Mouse (Mus musculus) liver, embryonic 14.5 days (tissue): ENCODE data around the gene Parn. TPM values are rescaled to one million over a fixed set of nuclear protein-coding genes. Genes with fewer than 3 reads are reported as not detected.

Experiments
- ATAC-seq: fragments of 200-750 bp; cut with Nextera tagmentation; 2 replicates; pipeline ENCODE4 v1.8.0; 2017; ENCODE audit warnings: moderate number of reproducible peaks, mild to moderate bottlenecking, moderate library complexity; ENCODE audit not compliant: insufficient read depth
- DNase-seq, 3 experiments: peaks; one replicate each; pipeline ENCODE4 v3.0.0-alpha.2; 2012 to 2013; ENCODE audit warnings: low read depth in 3 of 3, low spot score in 3 of 3
- H3K27ac ChIP-seq: fragments of 300-500 bp; sonication (generic); 2 replicates; pipeline ENCODE4 v1.5.1; 2014; ENCODE audit warnings: moderate library complexity, mild to moderate bottlenecking, control low read depth, inconsistent platforms
- H3K27me3 ChIP-seq: fragments of 300-500 bp; sonication (generic); 2 replicates; pipeline ENCODE4 v1.6.1; 2014; ENCODE audit warnings: mild to moderate bottlenecking, low read length, moderate library complexity; ENCODE audit not compliant: control insufficient read depth, insufficient read depth
- H3K36me3 ChIP-seq: fragments of 300-500 bp; sonication (generic); replicated peaks from 2 replicates; pipeline ENCODE4 v1.6.1; 2014; ENCODE audit warnings: low read depth; ENCODE audit not compliant: control insufficient read depth, insufficient read depth
- H3K4me1 ChIP-seq, 2 experiments: fragments of 200-500 bp in 1 of 2; fragments of 300-500 bp in 1 of 2; sonication (generic) in 1 of 2; replicated peaks; 2 replicates each; pipeline ENCODE4 v1.6.1; 2012 to 2014; ENCODE audit warnings: antibody characterized with exemption in 1 of 2, inconsistent platforms in 1 of 2, low read length in 1 of 2; ENCODE audit not compliant: control insufficient read depth in 2 of 2, insufficient read depth in 2 of 2
- H3K4me2 ChIP-seq: fragments of 300-500 bp; sonication (generic); 2 replicates; pipeline ENCODE4 v1.6.1; 2014; ENCODE audit warnings: low read depth, mild to moderate bottlenecking, control low read depth, moderate library complexity
- H3K4me3 ChIP-seq, 2 experiments: fragments of 200-500 bp in 1 of 2; fragments of 300-500 bp in 1 of 2; sonication (generic) in 1 of 2; 2 replicates each; pipeline ENCODE4 v1.5.1; 2012 to 2014; ENCODE audit warnings: low read depth in 2 of 2, low read length in 2 of 2, mild to moderate bottlenecking in 2 of 2, control low read depth in 1 of 2, inconsistent platforms in 1 of 2, moderate library complexity in 1 of 2; ENCODE audit not compliant: insufficient read depth in 1 of 2
- H3K9ac ChIP-seq: fragments of 300-500 bp; sonication (generic); replicated peaks from 2 replicates; pipeline ENCODE4 v1.6.1; 2014; ENCODE audit warnings: mild to moderate bottlenecking, control low read depth, moderate library complexity
- H3K9me3 ChIP-seq: fragments of 300-500 bp; sonication (generic); 2 replicates; pipeline ENCODE4 v1.6.1; 2016; ENCODE audit warnings: low read length, mixed read lengths; ENCODE audit not compliant: control insufficient read depth
- CTCF ChIP-seq: IDR thresholded peaks from 2 replicates; pipeline ENCODE4 v1.5.1; 2016; ENCODE audit warnings: antibody characterized with exemption, low read depth, control low read depth
- EP300 ChIP-seq: IDR thresholded peaks from 2 replicates; pipeline ENCODE4 v1.6.1; 2016; ENCODE audit warnings: antibody characterized with exemption, low read depth
- WGBS: fragments of 180-500 bp; shearing (Covaris S2); extraction: QIAGEN DNeasy Blood & Tissue Kit; methylation state at CpG from one replicate; pipeline ENCODE4 v1.1.7; 2014; ENCODE audit not compliant: insufficient replicate concordance; 5-methylcytosine and 5-hydroxymethylcytosine counted together
- polyA plus RNA-seq, 2 experiments: library from polyadenylated mRNA; depleted of rRNA in 1 of 2; stranded (reverse) in 1 of 2; unstranded in 1 of 2; fragments of >200 nt; fragmentation: Nextera tagmentation in 1 of 2; extraction: Ambion mirVana in 1 of 2; gene quantifications; 2 replicates each; pipeline versions ENCODE4 v1.2.1 to v1.2.3; 2012 to 2014

Gene Parn
- polyA plus RNA-seq, 2 experiments: 7.1 to 12.9 TPM

DNA sequence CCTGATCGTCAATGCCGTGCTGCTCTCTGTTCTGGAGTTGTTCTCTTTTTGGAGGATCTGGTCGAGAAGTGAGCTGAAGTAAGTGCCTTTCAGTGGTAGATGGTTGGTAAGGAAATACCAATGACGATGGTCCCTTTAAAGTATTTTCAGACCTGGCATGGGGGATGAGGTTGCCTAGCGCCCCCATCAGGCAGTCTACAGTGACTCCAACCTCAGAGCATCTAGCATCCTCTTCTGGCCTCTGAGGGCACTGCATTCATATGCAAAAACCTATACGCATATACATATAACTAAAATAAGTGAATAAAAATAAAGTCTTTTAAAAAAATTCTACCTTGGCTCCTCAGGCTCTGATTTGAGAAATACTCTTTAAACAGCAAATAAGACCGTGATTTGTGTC, 31.0 kb upstream of the Parn start:
- H3K36me3 ChIP-seq: peaks cover 12% of the 10 kb centered on the region
- no peaks in the 10 kb centered on the region for H3K27me3 ChIP-seq
- H3K9ac ChIP-seq: no peak overlapping the region
- TF ChIP-seq CTCF (peak; percentile 48), EP300 (no peak)
- DNase-seq (no peak), ATAC-seq (no peak)
- 82% methylated on average over 7 of the region's 7 CpGs for WGBS
- no peak overlapping the region for H3K4me3 ChIP-seq
- no peak overlapping the region for H3K4me2 ChIP-seq
- no peak overlapping the region for H3K27ac ChIP-seq
- H3K9me3 ChIP-seq: no peaks in the 10 kb centered on the region
- no peaks in the 10 kb centered on the region for H3K4me1 ChIP-seq

DNA sequence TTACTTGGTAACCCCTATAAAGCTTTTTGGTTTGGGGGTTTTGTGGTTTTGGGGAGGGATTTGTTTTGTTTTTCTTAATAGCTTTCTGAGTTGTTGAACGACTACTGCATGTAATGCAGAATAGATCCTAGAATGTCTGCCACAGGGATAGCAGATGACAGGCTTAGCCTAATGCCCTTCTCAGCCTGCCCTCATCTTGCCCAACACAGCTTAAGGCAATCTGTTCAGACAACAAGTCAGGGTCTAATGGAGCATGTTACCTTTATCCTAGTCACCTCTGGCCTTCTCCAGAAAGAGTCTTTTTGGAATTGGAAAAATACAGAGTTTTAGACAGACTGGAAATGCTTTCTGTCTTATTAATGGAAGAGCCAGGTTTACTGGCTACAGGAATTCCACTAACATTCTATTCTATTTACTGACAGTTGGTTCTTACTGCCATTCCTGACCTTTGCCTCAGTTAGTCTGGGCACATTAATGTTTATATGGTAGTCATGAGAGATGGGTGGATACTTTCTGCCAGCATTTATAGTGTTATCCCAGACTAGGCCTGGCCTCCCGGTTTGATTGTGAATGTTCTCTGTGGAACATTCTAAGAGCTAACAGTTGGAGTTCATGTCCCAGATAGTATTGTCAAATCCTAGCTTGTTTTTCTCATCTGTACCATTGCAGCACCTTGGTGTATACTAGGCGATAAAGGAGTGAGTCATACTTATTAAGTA, 10.8 kb upstream of the Parn start:
- ATAC-seq: no peak
- Histone ChIP-seq H3K9me3 (no peaks in the 10 kb centered on the region), H3K36me3 (peaks cover 10% of the 10 kb centered on the region), H3K27ac (no peak overlapping the region), H3K9ac (no peak overlapping the region), H3K4me3 (no peak overlapping the region), H3K27me3 (no peaks in the 10 kb centered on the region), H3K4me2 (no peak overlapping the region), H3K4me1 (no peaks in the 10 kb centered on the region)
- 83% methylated on average over 3 of the region's 3 CpGs for WGBS
- no peak for TF ChIP-seq EP300
- TF ChIP-seq CTCF: no peak
- no peak for DNase-seq

DNA sequence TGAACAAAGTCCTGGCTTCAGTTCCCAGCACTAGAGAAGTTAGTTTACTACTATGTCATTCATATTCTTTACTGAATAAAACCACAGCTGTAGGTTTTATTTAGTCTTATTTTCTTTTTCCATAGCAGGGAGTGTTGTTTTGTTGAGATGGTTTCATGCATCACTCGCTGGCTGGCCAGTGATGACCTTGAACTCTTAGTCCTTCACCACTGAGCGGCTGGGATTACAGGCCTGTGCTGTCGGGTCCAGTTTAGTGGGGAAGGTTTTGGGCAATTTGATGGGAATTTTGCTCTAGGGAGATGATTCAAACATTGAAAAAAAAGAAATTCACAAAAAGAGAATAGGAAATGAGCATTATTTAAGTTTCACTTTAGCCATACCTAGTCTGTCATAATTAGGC, 6.5 kb upstream of the Parn start:
- H3K4me3 ChIP-seq: no peak overlapping the region
- ATAC-seq (no peak), DNase-seq (no peak)
- no peaks in the 10 kb centered on the region for H3K27me3 ChIP-seq
- peaks cover 10% of the 10 kb centered on the region for H3K36me3 ChIP-seq
- TF ChIP-seq CTCF: no peak
- no peak for TF ChIP-seq EP300
- no peaks in the 10 kb centered on the region for H3K9me3 ChIP-seq
- peaks cover 5 to 13% of the 10 kb centered on the region in 2 experiments; a peak in 3 of 4 replicates for H3K4me1 ChIP-seq
- WGBS: 67% methylated on average over 3 of the region's 3 CpGs
- H3K27ac ChIP-seq: no peak overlapping the region
- no peak overlapping the region for H3K4me2 ChIP-seq
- H3K9ac ChIP-seq: no peak overlapping the region

DNA sequence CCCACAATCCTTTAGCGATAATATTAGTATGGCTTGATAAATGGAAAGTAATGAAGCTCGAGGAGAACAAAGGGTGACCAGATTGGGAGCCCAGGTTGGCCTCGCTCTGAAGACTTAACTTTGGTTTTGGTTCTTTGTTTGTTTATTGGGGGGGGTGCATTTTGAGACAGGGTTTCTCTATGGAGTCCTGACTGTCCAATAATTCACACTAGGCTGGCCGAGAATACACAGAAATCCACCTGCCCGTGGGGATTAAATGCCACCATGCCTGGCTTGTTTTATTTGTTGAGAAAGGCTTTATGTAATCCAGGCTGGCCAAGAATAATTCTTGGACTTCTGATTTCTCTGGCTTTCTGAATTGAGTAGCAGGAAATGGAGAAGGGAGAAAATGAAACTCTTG, 5.1 kb upstream of the Parn start:
- no peak for DNase-seq
- Histone ChIP-seq H3K27me3 (no peaks in the 10 kb centered on the region), H3K9ac (no peak overlapping the region), H3K4me1 (peaks cover 16 to 24% of the 10 kb centered on the region in 2 experiments), H3K27ac (no peak overlapping the region), H3K4me3 (peak overlapping the region in 1 of 2 experiments; percentile 79; a peak in 2 of 4 replicates), H3K36me3 (peaks cover 10% of the 10 kb centered on the region), H3K4me2 (peak overlapping the region; percentile 88), H3K9me3 (no peaks in the 10 kb centered on the region)
- no peak for ATAC-seq
- TF ChIP-seq CTCF (no peak), EP300 (no peak)
- WGBS: 66% methylated on average over 5 of the region's 5 CpGs

DNA sequence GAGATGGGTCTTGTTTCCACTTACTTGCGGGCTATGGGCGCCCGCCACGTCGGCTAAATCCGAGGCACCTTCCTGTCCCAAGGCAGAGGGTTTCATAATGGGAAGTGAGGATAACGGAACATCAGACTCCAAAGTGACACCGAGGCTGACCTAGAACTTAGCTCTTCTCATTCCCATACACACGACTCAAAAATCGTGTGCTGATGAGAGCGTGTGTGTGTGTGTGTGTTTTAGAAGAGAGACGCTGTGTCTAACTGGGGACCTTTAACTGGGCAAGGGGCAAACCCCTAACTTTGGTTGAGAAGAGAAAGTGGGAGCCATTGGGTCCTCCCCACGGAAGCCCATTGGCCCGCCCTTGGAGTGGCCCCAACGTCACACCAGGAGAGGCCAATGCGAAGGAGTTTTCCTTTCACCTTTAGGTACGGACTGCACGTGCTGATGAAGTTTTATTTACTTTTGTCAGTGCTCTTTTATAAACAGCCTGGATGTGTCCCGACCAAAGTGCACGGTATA, 4.5 kb upstream of the Parn start:
- H3K4me3 ChIP-seq: peak overlapping the region; percentile 79 to 96
- peak overlapping the region; percentile 88 for H3K4me2 ChIP-seq
- ATAC-seq: peak; percentile 60
- no peaks in the 10 kb centered on the region for H3K9me3 ChIP-seq
- H3K36me3 ChIP-seq: peaks cover 6% of the 10 kb centered on the region
- TF ChIP-seq EP300: no peak
- TF ChIP-seq CTCF: no peak
- H3K27ac ChIP-seq: peak overlapping the region; percentile 85
- under 1% methylated on average over 20 of the region's 20 CpGs for WGBS
- DNase-seq: peak; percentile 68 to 75 (median 71)
- H3K9ac ChIP-seq: peak overlapping the region; percentile 83
- H3K27me3 ChIP-seq: no peaks in the 10 kb centered on the region
- H3K4me1 ChIP-seq: peaks cover 18 to 24% of the 10 kb centered on the region in 2 experiments
